Mouse (Mus musculus) kidney, postnatal 14 days (tissue): ENCODE results near the gene Esm1.
A peak's percentile ranks its signal among the peaks of the same experiment; 100 is the strongest.

Experiments
- DNase-seq: peaks from one replicate; pipeline ENCODE4 v3.0.0; 2022; ENCODE audit warnings: mixed read lengths

Esm1 gene

GRCm38 (mm10) chr13:113209624-113210023 is at the start of gene Esm1:
Gene Esm1, plus strand, starts transcription at chr13:113209659.
- DNase-seq = peak; percentile 19

DNA sequence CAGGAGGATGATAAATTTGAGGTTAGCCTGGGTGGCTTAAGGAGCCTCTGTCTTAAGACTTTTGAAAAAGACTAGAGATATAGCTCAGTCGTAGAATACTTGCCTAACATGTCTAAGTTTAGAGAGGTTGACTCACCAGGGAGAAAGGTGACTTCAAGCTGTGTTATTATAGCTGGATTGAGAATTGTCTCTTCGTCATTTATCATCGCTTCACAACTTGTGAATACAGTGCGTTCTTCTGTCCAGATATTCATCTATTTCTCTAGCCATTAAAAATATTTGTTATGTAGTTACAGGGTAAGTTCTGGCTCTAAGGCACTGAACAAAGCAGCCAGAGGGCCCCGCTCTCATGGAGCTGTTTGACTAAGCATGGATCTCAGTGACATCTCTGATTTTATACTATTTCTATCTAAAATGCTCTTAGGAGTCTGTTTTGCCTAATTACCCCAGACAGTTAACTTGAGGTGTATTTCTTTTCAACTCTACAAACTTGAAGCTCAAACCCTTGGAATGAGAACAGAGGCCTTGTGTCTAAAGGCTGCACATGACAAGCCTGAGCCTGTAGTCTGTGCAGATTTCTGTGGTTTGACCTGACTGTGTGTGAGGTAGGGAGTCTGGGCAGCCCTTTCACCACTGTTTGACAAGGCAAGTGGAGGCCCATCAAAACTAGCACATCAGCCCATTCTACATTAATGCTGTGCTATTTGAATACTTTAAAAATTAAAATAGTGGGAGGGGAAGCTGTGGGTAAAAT is 45.0 kb upstream of the Esm1 start:
- no peak for DNase-seq

DNA sequence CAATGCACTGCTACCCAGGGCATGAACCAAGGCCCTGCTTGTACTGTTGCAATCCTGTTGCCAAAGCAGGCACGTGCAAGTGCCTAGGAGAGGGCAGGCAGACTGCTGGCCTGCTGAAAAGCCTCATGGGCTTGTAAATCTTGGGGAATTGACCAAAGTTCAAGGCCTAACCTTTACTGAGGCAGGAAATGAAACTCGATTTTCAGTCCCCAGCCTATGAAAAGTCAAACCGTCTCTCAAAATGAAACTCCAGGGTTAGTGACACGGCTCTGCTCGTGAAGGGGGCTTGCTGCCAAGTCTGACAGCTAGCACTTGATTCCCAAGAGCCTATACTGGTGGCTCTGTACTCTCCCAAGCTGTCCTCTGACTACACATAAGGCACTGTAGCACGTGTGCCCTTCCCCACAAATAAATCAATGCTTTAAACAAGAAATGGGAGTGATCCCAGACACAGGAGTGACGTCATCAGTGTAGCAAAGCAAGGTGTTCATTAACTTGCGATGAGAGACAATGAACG is 41.4 kb upstream of the Esm1 start:
- DNase-seq = no peak

GRCm38 (mm10) chr13:113170256-113170655 is 39.2 kb upstream of the Esm1 start:
- no peak for DNase-seq

GRCm38 (mm10) chr13:113174162-113174561 is 35.3 kb upstream of the Esm1 start:
- DNase-seq = no peak

DNA sequence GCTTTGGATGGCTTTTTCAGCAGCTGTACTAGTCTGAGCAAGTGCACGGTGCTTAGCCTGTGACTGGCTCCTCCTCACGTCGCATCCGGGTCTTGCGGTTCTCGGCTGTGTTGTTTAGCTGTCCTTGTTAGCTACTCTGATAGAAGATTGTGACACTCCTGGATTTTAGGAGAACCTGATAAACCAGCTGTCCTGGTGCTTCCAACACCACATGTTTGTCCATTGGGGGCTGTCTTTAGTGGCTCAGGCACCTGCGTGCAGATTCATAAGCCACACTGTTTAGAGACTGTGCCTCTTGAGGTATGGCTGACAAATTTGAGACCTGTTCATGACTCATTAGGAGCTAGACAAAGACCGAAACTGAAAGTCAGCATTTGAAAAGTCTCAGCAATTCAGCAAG is 26.1 kb upstream of the Esm1 start:
- DNase-seq = no peak

DNA sequence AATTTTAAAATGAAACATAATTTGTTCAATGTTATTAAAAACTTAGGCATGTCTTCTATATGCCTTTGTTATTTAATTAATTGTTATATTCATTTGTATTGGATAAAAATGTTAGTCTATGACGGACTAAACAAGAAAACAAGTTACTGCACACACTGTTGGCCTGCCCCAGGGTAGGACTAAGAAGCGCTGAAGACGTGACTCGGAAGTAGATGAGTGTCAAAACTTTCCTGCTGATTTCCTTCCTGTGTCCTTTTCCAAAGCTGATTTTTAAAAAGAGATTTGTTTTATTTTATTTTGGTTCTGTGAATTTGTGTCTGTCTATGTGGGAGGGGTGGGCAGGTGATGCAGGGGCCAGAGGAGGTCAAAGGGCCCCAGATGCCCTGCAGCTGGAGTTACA is 25.7 kb upstream of the Esm1 start:
- DNase-seq = no peak

GRCm38 (mm10) chr13:113196808-113197674 is 12.4 kb upstream of the Esm1 start:
- no peak for DNase-seq

DNA sequence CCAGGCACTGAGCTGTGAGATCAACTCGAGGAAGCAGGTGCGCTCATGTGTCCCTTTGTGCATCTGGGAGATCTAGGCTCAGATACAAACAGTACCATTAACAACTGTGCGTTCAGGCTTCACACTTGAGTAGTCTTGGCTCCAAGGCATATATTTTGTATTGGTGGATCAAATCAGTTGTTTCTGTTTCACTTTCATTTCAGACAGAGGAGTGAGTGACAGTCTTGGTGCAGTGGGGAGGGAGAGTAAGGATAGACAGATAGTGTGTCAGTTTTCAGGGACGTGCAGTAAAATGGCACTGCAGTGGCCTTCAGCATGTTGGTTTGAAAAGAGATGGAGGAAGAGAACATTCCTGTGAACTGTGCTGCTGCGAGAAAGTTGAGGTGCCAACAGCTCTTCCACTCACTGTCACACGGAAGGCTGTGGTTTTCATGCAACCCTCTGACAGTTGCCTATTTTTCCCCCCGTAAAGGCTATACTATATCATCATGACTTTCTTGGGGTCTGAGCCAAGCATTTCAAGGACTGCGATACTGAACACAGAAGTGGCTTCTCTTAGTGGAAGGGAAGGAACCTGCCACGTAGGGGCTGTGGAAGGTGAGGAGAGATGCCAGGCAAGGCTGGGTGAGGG is 11.5 kb upstream of the Esm1 start:
- no peak for DNase-seq

DNA sequence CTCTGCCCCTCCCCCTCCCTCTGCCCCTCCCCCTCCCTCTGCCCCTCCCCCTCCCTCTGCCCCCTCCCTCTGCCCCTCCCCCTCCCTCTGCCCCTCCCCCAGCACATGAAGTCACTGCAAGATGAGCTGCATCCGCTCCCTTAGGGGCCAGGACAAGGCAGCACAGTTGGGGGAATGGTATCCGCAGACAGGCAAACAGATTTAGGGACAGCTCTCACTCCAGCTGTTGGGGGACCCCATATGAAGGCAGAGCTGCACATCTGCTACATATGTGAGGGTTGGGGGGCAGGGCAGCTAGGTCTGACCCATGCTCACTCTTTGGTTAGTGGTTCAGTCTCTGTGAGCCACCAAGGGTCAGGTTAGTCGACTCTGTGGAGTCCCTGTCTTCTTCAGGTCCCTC is 10.1 kb upstream of the Esm1 start:
- DNase-seq = no peak

- no peak for DNase-seq
Observed at GRCm38 (mm10) chr13:113200726-113201125, 8.7 kb upstream of the Esm1 start.

- DNase-seq = no peak
Observed at GRCm38 (mm10) chr13:113201631-113202030, 7.8 kb upstream of the Esm1 start.

GRCm38 (mm10) chr13:113202184-113202583 is 7.3 kb upstream of the Esm1 start:
- DNase-seq = no peak

GRCm38 (mm10) chr13:113203146-113203545 is 6.3 kb upstream of the Esm1 start:
- DNase-seq = no peak

- DNase-seq = peak; percentile 36
Observed at GRCm38 (mm10) chr13:113205346-113205745, 4.1 kb upstream of the Esm1 start.

- DNase-seq = no peak
Observed at GRCm38 (mm10) chr13:113211345-113211744, 1.9 kb downstream of the Esm1 start.

GRCm38 (mm10) chr13:113212401-113212800 is 2.9 kb downstream of the Esm1 start:
- DNase-seq = no peak

- DNase-seq = no peak
Observed at GRCm38 (mm10) chr13:113213865-113214264, 4.4 kb downstream of the Esm1 start.

GRCm38 (mm10) chr13:113221851-113222250 is 12.4 kb downstream of the Esm1 start:
- DNase-seq = no peak

DNA sequence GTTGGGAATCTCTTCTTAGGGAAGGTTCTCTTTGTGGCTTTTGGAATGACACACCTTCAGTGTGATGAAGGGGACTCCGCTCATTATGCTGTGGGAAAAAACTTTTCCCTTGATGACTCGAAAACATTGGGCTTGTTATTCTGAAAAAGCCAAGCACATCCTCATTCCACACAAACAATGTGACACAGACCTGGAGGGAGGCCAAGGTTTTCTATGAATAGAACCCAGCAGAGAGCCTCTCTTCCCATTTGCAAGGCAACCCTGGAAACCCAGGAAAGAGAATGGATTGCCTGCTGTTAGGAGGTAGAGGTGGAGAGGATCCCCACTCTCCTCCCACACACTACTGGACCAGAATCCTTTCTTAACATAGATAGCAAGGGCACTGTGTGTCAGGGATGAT is 14.6 kb downstream of the Esm1 start:
- DNase-seq = peak; percentile 84

GRCm38 (mm10) chr13:113225811-113226210 is 16.4 kb downstream of the Esm1 start, which contains the start of gene Gzmk:
Gene Gzmk, minus strand, starts transcription at chr13:113225908.
- no peak for DNase-seq

DNA sequence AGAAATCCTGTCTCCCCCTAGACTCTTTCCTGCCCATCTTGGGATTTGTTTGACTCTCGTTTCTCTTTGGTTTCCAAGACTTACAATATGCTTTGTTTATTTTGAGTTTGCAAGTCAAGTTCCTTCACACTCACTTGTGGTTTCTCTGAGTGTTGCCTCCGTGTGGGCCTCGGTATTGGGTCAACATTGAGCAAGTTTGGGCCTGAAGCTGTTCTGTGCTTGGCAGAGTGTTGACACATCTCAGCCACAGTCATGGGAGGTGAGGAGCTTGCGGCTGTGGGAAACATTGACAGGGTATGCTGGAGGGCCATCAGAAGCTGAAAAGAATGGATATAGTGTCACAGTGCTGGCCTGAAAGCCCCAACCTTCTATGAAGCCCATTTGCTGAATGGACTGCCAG is 17.6 kb downstream of the Esm1 start:
- DNase-seq = no peak
